Mouse (Mus musculus) embryonic facial prominence, embryonic 11.5 days (tissue): ENCODE data around the gene Sp6. TPM values are rescaled to one million over a fixed set of nuclear protein-coding genes. Genes with fewer than 3 reads are reported as not detected.
A peak's percentile ranks its signal among the peaks of the same experiment; 100 is the strongest.

Experiments
- ATAC-seq: fragments of 200-750 bp; cut with Nextera tagmentation; replicated peaks from 2 replicates; pipeline ENCODE4 v1.8.0; 2017; ENCODE audit warnings: low read depth; ENCODE audit not compliant: insufficient number of reproducible peaks, low FRiP score, low TSS enrichment
- DNase-seq: peaks from one replicate; pipeline ENCODE4 v3.0.0-alpha.2; 2015; ENCODE audit warnings: low spot score
- H3K27ac ChIP-seq: fragments of 300-500 bp; sonication (generic); replicated peaks from 2 replicates; pipeline ENCODE4 v1.5.1; 2014; ENCODE audit warnings: mild to moderate bottlenecking, low read depth, low read length, control low read depth
- H3K27me3 ChIP-seq: fragments of 300-500 bp; sonication (generic); 2 replicates; pipeline ENCODE4 v1.6.1; 2014; ENCODE audit warnings: mild to moderate bottlenecking, low read length, moderate library complexity, mixed read lengths; ENCODE audit not compliant: control insufficient read depth, insufficient read depth
- H3K36me3 ChIP-seq: fragments of 300-500 bp; sonication (generic); replicated peaks from 2 replicates; pipeline ENCODE4 v1.6.1; 2014; ENCODE audit warnings: low read depth, mild to moderate bottlenecking, low read length, moderate library complexity, mixed read lengths; ENCODE audit not compliant: control insufficient read depth, insufficient read depth
- H3K4me1 ChIP-seq: fragments of 300-500 bp; sonication (generic); 2 replicates; pipeline ENCODE4 v1.6.1; 2014; ENCODE audit warnings: low read length, mixed read lengths; ENCODE audit not compliant: control insufficient read depth, insufficient read depth
- H3K4me2 ChIP-seq: fragments of 300-500 bp; sonication (generic); 2 replicates; pipeline ENCODE4 v1.6.1; 2014; ENCODE audit warnings: low read depth, mild to moderate bottlenecking, control low read depth, low read length, moderate library complexity
- H3K4me3 ChIP-seq: fragments of 300-500 bp; sonication (generic); 2 replicates; pipeline ENCODE4 v1.5.1; 2014; ENCODE audit warnings: low read depth, low read length, control low read depth
- H3K9ac ChIP-seq: fragments of 300-500 bp; sonication (generic); replicated peaks from 2 replicates; pipeline ENCODE4 v1.6.1; 2014; ENCODE audit warnings: mild to moderate bottlenecking, control low read depth, low read length
- H3K9me3 ChIP-seq: fragments of 300-500 bp; sonication (generic); replicated peaks from 2 replicates; pipeline ENCODE4 v1.6.1; 2016; ENCODE audit warnings: mild to moderate bottlenecking, low read length, inconsistent platforms, mixed read lengths; ENCODE audit not compliant: control insufficient read depth
- WGBS: fragments of 180-500 bp; shearing (Covaris S2); extraction: QIAGEN DNeasy Blood & Tissue Kit; methylation state at CpG from one replicate; pipeline ENCODE4 v1.1.7; 2014; 5-methylcytosine and 5-hydroxymethylcytosine counted together
- polyA plus RNA-seq: library from polyadenylated mRNA; unstranded; fragments of >200 nt; fragmentation: Nextera tagmentation; extraction: Ambion mirVana; gene quantifications from 2 replicates; pipeline ENCODE4 v1.2.1, GENCODE M21; 2014

Gene Sp6
- polyA plus RNA-seq, 1 experiment from 2014 or later = 0.45 TPM

DNA sequence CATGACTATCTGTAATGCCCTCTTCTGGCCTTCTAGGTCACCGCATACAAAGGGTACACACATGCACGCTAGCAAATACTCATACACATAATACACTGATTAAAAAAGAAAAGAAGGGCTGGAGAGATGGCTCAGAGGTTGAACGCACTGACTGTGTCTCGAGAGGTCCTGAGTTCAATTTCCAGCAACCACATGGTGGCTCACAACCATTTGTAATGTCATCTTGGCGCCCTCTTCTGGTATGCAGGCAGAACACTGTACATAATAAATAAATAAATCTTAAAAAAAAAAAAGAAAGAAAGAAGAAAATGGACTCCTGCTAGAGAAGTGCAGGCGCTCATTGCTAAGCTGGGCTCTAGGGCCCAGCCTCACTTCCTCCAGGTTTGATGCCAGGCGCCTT is 32.7 kb downstream of the Sp6 start:
- no peaks in the 10 kb centered on the region for H3K9me3 ChIP-seq
- ATAC-seq (no peak), DNase-seq (no peak)
- no peak overlapping the region for H3K4me2 ChIP-seq
- H3K4me3 ChIP-seq = no peak overlapping the region
- 0 out of 2 replicates have a peak, but pooled peaks cover 2% of the 10 kb centered on the region for H3K4me1 ChIP-seq
- H3K27me3 ChIP-seq = no peaks in the 10 kb centered on the region
- no peak overlapping the region for H3K9ac ChIP-seq
- WGBS = 80% methylated on average over 7 of the region's 7 CpGs
- H3K27ac ChIP-seq = no peak overlapping the region
- H3K36me3 ChIP-seq = no peaks in the 10 kb centered on the region; the same call in none of the 2 replicates

GRCm38 (mm10) chr11:97048090-97048650 is 35.0 kb downstream of the Sp6 start:
- no peak overlapping the region for H3K27ac ChIP-seq
- no peaks in the 10 kb centered on the region for H3K4me1 ChIP-seq
- no peak overlapping the region for H3K4me2 ChIP-seq
- H3K36me3 ChIP-seq = no peaks in the 10 kb centered on the region; the same call in none of the 2 replicates
- 88% methylated on average over 8 of the region's 8 CpGs for whole genome bisulfite sequencing
- H3K4me3 ChIP-seq = no peak overlapping the region
- DNase-seq = no peak
- no peaks in the 10 kb centered on the region for H3K9me3 ChIP-seq
- H3K27me3 ChIP-seq = no peaks in the 10 kb centered on the region
- H3K9ac ChIP-seq = no peak overlapping the region
- no peak for ATAC-seq

- H3K4me2 ChIP-seq = no peak overlapping the region
- no peak overlapping the region for H3K9ac ChIP-seq
- WGBS = 66% methylated on average over 6 of the region's 6 CpGs
- no peaks in the 10 kb centered on the region for H3K27me3 ChIP-seq
- ATAC-seq (no peak), DNase-seq (no peak)
- no peak overlapping the region for H3K27ac ChIP-seq
- H3K36me3 ChIP-seq = no peaks in the 10 kb centered on the region; the same call in none of the 2 replicates
- no peaks in the 10 kb centered on the region for H3K9me3 ChIP-seq
- H3K4me3 ChIP-seq = peak overlapping the region; percentile 3; the same call in 1 of the 2 replicates
- H3K4me1 ChIP-seq = no peaks in the 10 kb centered on the region
Observed at GRCm38 (mm10) chr11:97049492-97050085, 36.4 kb downstream of the Sp6 start.

- Histone ChIP-seq H3K4me2 (peak within 1 kb of the TSS; percentile 72), H3K9me3 (no peaks in the 10 kb centered on the region), H3K27ac (no peak within 1 kb of the TSS), H3K27me3 (no peaks in the 10 kb centered on the region), H3K9ac (peak within 1 kb of the TSS; percentile 61), H3K4me1 (no peaks in the 10 kb centered on the region), H3K4me3 (peak within 1 kb of the TSS; percentile 51), H3K36me3 (no peaks in the 10 kb centered on the region; the same call in none of the 2 replicates)
- peak; percentile 65; the same call in 1 of the 2 replicates for ATAC-seq
- peak; percentile 75 for DNase-seq
- WGBS = 5% methylated on average over 18 of the region's 18 CpGs
Observed at GRCm38 (mm10) chr11:97050216-97050943, 37.2 kb downstream of the Sp6 start, which contains the start of gene Osbpl7. Gene Osbpl7 (plus strand): TSS chr11:97050628.

- ATAC-seq (no peak; the same call in 1 of the 2 replicates), DNase-seq (no peak)
- H3K4me2 ChIP-seq = peak overlapping the region; percentile 72
- no peaks in the 10 kb centered on the region for H3K9me3 ChIP-seq
- H3K36me3 ChIP-seq = peaks cover 2% of the 10 kb centered on the region
- peak overlapping the region; percentile 51 for H3K4me3 ChIP-seq
- peak overlapping the region; percentile 61 for H3K9ac ChIP-seq
- H3K27ac ChIP-seq = no peak overlapping the region
- 33% methylated on average over 13 of the region's 13 CpGs for WGBS
- H3K4me1 ChIP-seq = no peaks in the 10 kb centered on the region
- H3K27me3 ChIP-seq = no peaks in the 10 kb centered on the region
Observed at GRCm38 (mm10) chr11:97050944-97051586, 37.9 kb downstream of the Sp6 start.

- Histone ChIP-seq H3K36me3 (peaks cover 2% of the 10 kb centered on the region), H3K4me1 (no peaks in the 10 kb centered on the region), H3K9ac (no peak overlapping the region), H3K9me3 (no peaks in the 10 kb centered on the region), H3K4me3 (no peak overlapping the region), H3K27me3 (no peaks in the 10 kb centered on the region), H3K4me2 (no peak overlapping the region), H3K27ac (no peak overlapping the region)
- no peak for ATAC-seq
- DNase-seq = no peak
- 32% methylated on average over 10 of the region's 11 CpGs for WGBS
Observed at GRCm38 (mm10) chr11:97052219-97052646, 39.0 kb downstream of the Sp6 start.

DNA sequence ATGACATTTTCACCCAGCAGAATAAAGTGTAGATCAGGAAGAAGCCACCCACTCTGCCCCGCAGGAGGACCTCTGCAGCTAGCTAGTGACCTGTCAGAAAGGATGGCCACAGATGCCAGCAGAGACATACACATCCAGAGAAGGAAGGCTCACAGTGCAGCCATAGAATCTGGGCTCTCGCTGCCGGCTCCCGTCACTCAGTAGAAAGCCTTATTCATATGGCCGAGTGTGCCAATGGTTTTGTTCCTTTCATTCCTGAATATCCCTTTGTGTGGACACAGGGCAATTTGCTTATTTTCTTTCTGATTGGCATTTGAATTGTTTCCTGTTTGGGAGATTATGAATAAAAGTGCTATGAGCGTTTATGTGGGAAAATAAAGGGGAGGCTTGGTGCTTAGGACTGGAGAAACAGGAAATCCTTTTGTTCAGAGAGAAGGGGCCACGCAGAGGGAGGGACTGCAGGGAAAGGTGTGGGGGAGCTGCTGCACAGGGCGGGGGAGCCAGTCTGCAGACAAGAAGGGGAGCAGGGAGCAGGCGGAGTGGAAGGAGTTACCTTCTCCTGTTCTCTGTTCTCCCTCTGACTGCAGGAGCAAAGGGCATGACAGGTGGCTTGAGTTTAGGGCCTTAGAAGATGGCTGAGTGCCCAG is 50.2 kb downstream of the Sp6 start:
- Histone ChIP-seq H3K36me3 (no peaks in the 10 kb centered on the region; the same call in 1 of the 2 replicates), H3K4me2 (no peak overlapping the region), H3K27ac (no peak overlapping the region), H3K4me3 (no peak overlapping the region), H3K4me1 (no peaks in the 10 kb centered on the region), H3K9ac (no peak overlapping the region), H3K9me3 (no peaks in the 10 kb centered on the region), H3K27me3 (no peaks in the 10 kb centered on the region)
- WGBS = 37% methylated on average over 9 of the region's 9 CpGs
- ATAC-seq = no peak
- peak; percentile 13 for DNase-seq
